Mouse (Mus musculus): ENCODE measurements around the gene Carnmt1. TPM values are rescaled to one million over a fixed set of nuclear protein-coding genes. Genes with fewer than 3 reads are reported as not detected.
A peak's percentile ranks its signal among the peaks of the same experiment; 100 is the strongest.

The Carnmt1 gene
- 10 to 100 TPM; 11.0 to 11.6 TPM for total RNA-seq (2021)
- long read RNA-seq, full-length matches to known transcripts: 7 of 13 reads
- long read RNA-seq, partial matches to known transcripts: 2 of 13 reads
- long read RNA-seq, other reads (novel, unspliced or antisense): 4 of 13 reads

- peak; percentile 97 to 98 for DNase-seq (ENCODE audit: low spot score in 2 of 2)
Measured at GRCm38 (mm10) chr19:18670608-18671007, at the start of gene Carnmt1. Gene Carnmt1 (plus strand): TSS chr19:18670764.

GRCm38 (mm10) chr19:18623894-18624293 lies 46.7 kb upstream of the Carnmt1 start:
- no peak for DNase-seq (ENCODE audit: low spot score in 2 of 2)

GRCm38 (mm10) chr19:18629589-18629988 lies 41.0 kb upstream of the Carnmt1 start:
- DNase-seq (ENCODE audit: low spot score in 2 of 2): no peak

- no peak for DNase-seq (ENCODE audit: low spot score in 2 of 2)
Measured at GRCm38 (mm10) chr19:18630221-18631119, 40.1 kb upstream of the Carnmt1 start.

- DNase-seq (ENCODE audit: low spot score in 2 of 2): peak; percentile 19 to 32
Measured at GRCm38 (mm10) chr19:18631161-18631643, 39.4 kb upstream of the Carnmt1 start.

- DNase-seq (ENCODE audit: low spot score in 2 of 2): peak; percentile 89 to 95
Measured at GRCm38 (mm10) chr19:18631644-18632219, 38.8 kb upstream of the Carnmt1 start, which contains the start of the genes Ostf1 and Nmrk1. Gene Ostf1 (minus strand): TSS chr19:18631823. Gene Nmrk1 (plus strand): TSS chr19:18631950.

- DNase-seq (ENCODE audit: low spot score in 2 of 2): no peak
Measured at GRCm38 (mm10) chr19:18632231-18633185, 38.1 kb upstream of the Carnmt1 start.

GRCm38 (mm10) chr19:18637954-18638353 lies 32.6 kb upstream of the Carnmt1 start:
- no peak for DNase-seq (ENCODE audit: low spot score in 2 of 2)

GRCm38 (mm10) chr19:18638949-18639348 lies 31.6 kb upstream of the Carnmt1 start:
- no peak for DNase-seq (ENCODE audit: low spot score in 2 of 2)

GRCm38 (mm10) chr19:18639552-18639951 lies 31.0 kb upstream of the Carnmt1 start:
- DNase-seq (ENCODE audit: low spot score in 2 of 2): no peak

GRCm38 (mm10) chr19:18641001-18641400 lies 29.6 kb upstream of the Carnmt1 start:
- DNase-seq (ENCODE audit: low spot score in 2 of 2): no peak

GRCm38 (mm10) chr19:18643411-18643810 lies 27.2 kb upstream of the Carnmt1 start:
- DNase-seq (ENCODE audit: low spot score in 2 of 2): no peak

GRCm38 (mm10) chr19:18644084-18644483 lies 26.5 kb upstream of the Carnmt1 start:
- no peak for DNase-seq (ENCODE audit: low spot score in 2 of 2)

GRCm38 (mm10) chr19:18646397-18646796 lies 24.2 kb upstream of the Carnmt1 start:
- DNase-seq (ENCODE audit: low spot score in 2 of 2): no peak

- no peak for DNase-seq (ENCODE audit: low spot score in 2 of 2)
Measured at GRCm38 (mm10) chr19:18646853-18647420, 23.6 kb upstream of the Carnmt1 start.

GRCm38 (mm10) chr19:18647775-18648557 lies 22.6 kb upstream of the Carnmt1 start:
- no peak for DNase-seq (ENCODE audit: low spot score in 2 of 2)

- no peak for DNase-seq (ENCODE audit: low spot score in 2 of 2)
Measured at GRCm38 (mm10) chr19:18648558-18648945, 22.0 kb upstream of the Carnmt1 start.

GRCm38 (mm10) chr19:18649955-18650354 lies 20.6 kb upstream of the Carnmt1 start:
- DNase-seq (ENCODE audit: low spot score in 2 of 2): no peak

- no peak for DNase-seq (ENCODE audit: low spot score in 2 of 2)
Measured at GRCm38 (mm10) chr19:18650473-18650872, 20.1 kb upstream of the Carnmt1 start.

- no peak for DNase-seq (ENCODE audit: low spot score in 2 of 2)
Measured at GRCm38 (mm10) chr19:18652592-18652991, 18.0 kb upstream of the Carnmt1 start.

All from layer of hippocampus, adult 18-20 months (tissue).